In genomic region chr16:57606444-57607227, GRCm38 (mm10) we compare ENCODE assay signal across 7 mouse cellular contexts. TPM values are rescaled to one million over a fixed set of nuclear protein-coding genes. Genes with fewer than 3 reads are reported as not detected.
DNase-seq lines count a peak whose midpoint lies in the region; ATAC-seq lines count a peak whose summit lies in the region.

Gene Cmss1 (minus strand): TSS chr16:57606864.

- H3K9ac ChIP-seq in midbrain, embryonic 13.5 days (replicated peaks) = peak within 1 kb of the TSS; percentile 74

- H3K4me2 ChIP-seq in midbrain, embryonic 13.5 days (replicated peaks) = peak within 1 kb of the TSS; percentile 85

- H3K27me3 ChIP-seq in embryonic facial prominence, embryonic 10.5 days (replicated peaks; ENCODE audit: low read depth, poor library complexity, severe bottlenecking) = no peaks in the 10 kb centered on the region
- H3K27me3 ChIP-seq in limb, embryonic 10.5 days (ENCODE audit: low read depth, poor library complexity, severe bottlenecking) = no peaks in the 10 kb centered on the region
- no peaks in the 10 kb centered on the region for H3K27me3 ChIP-seq in midbrain, embryonic 13.5 days

- no peaks in the 10 kb centered on the region for H3K36me3 ChIP-seq in embryonic facial prominence, embryonic 10.5 days (replicated peaks)
- no peaks in the 10 kb centered on the region for H3K36me3 ChIP-seq in limb, embryonic 10.5 days
- no peaks in the 10 kb centered on the region for H3K36me3 ChIP-seq in midbrain, embryonic 13.5 days

- under 1% methylated on average over 64 of the region's 64 CpGs for WGBS in embryonic facial prominence, embryonic 10.5 days
- WGBS in limb, embryonic 10.5 days = under 1% methylated on average over 64 of the region's 64 CpGs
- WGBS in midbrain, embryonic 13.5 days = under 1% methylated on average over 64 of the region's 64 CpGs

- H3K4me1 ChIP-seq in embryonic facial prominence, embryonic 10.5 days = peaks cover 12% of the 10 kb centered on the region
- peaks cover 12% of the 10 kb centered on the region for H3K4me1 ChIP-seq in limb, embryonic 10.5 days
- peaks cover 9% of the 10 kb centered on the region for H3K4me1 ChIP-seq in midbrain, embryonic 13.5 days (replicated peaks)

- H3K4me3 ChIP-seq in embryonic facial prominence, embryonic 10.5 days = peak within 1 kb of the TSS; percentile 97
- H3K4me3 ChIP-seq in limb, embryonic 10.5 days = peak within 1 kb of the TSS; percentile 94
- peak within 1 kb of the TSS; percentile 91 for H3K4me3 ChIP-seq in midbrain, embryonic 13.5 days (replicated peaks)

- peak; percentile 90 for ATAC-seq in granulocyte monocyte progenitor cell, adult 5-6 weeks (replicated peaks; ENCODE audit: poor library complexity, severe bottlenecking)
- peak; percentile 94 for ATAC-seq in midbrain, embryonic 13.5 days

- H3K27ac ChIP-seq in embryonic facial prominence, embryonic 10.5 days (replicated peaks) = peak within 1 kb of the TSS; percentile 93
- H3K27ac ChIP-seq in limb, embryonic 10.5 days = peak within 1 kb of the TSS; percentile 93
- H3K27ac ChIP-seq in midbrain, embryonic 13.5 days = no peak within 1 kb of the TSS

- no peaks in the 10 kb centered on the region for H3K9me3 ChIP-seq in embryonic facial prominence, embryonic 10.5 days
- H3K9me3 ChIP-seq in limb, embryonic 10.5 days (replicated peaks) = no peaks in the 10 kb centered on the region
- H3K9me3 ChIP-seq in midbrain, embryonic 13.5 days = no peaks in the 10 kb centered on the region

- DNase-seq in adrenal gland, postnatal 10 days = peak; percentile 92
- peak; percentile 92 for DNase-seq in embryonic facial prominence, embryonic 10.5 days (ENCODE audit: low spot score)
- DNase-seq in kidney, adult 11 months = peak; percentile 69
- DNase-seq in limb, embryonic 10.5 days (ENCODE audit: low spot score) = peak; percentile 94
- DNase-seq in spleen, adult 12 weeks (ENCODE audit: low spot score) = peak; percentile 83

RNA-seq across cellular contexts. Expression of gene Cmss1, which starts in this region (rescaled TPM):
- 10 to 100 TPM; 18.8 to 21.8 TPM for total RNA-seq in adrenal gland, postnatal 10 days (2021)
- 58.1 and 64.6 TPM in 2 replicates for polyA plus RNA-seq in embryonic facial prominence, embryonic 10.5 days (2016; fragmentation: Nextera tagmentation; extraction: Ambion mirVana)
- total RNA-seq in granulocyte monocyte progenitor cell, adult 5-6 weeks (2014; fragmentation: Nextera tagmentation) = 42.6 and 48.7 TPM in 2 replicates
- total RNA-seq in granulocyte monocyte progenitor cell, adult 5-6 weeks (2017) = 72.4 and 82.6 TPM in 2 replicates
- 53.7 and 67.5 TPM in 2 replicates for polyA plus RNA-seq in limb, embryonic 10.5 days (2016; fragmentation: Nextera tagmentation; extraction: Ambion mirVana)
- 36.8 and 38.3 TPM in 2 replicates for polyA plus RNA-seq in midbrain, embryonic 13.5 days (2015; fragmentation: Nextera tagmentation; extraction: Ambion mirVana)
